Mouse (Mus musculus): Measurements from ENCODE around the gene Tmem125. TPM values are rescaled to one million over a fixed set of nuclear protein-coding genes. Genes with fewer than 3 reads are reported as not detected.
"Not testable (repeated sequence)": the region's sequence is repeated elsewhere in the genome, so short reads cannot be mapped to it uniquely, and the experiment has no call there.

Tmem125 gene
- not detected for polyA plus RNA-seq (2017; shearing (Covaris generic))

DNA sequence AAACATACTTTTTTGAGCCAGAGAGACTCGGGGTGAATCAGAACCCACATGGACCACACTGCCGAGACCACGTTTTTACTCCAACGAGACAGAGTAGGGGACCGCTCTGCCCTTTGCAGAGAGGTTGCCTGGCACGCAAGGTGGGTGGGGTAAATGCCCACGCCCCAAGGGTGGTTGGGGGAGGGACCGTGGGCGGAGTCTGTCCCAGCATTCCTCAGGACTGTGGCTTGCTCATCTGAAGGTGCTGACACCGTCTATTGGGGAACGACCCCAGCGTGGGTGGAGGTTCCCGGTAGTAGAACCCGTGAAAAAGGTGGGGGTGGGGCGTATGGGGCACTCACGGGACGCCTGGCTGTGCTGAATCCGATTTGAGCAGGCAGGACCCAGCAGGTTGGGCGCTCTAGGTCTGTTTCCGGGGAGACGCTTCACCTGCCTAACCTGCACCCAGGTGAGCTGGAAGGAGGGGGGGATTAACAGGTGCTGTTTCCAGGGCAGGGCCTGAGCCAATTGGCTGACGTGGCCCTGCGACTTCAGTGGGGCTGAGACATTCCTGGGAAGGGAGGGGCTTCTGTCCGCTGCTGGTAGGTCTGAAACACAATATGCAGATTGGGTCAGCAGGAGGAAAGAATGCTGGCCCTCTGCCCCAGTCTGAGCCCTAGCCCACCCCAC is at the start of gene Tmem125:
Gene Tmem125 (minus strand): TSS at position 453 of the 669 bp plus-strand sequence.
- peak; percentile 38 for ATAC-seq

DNA sequence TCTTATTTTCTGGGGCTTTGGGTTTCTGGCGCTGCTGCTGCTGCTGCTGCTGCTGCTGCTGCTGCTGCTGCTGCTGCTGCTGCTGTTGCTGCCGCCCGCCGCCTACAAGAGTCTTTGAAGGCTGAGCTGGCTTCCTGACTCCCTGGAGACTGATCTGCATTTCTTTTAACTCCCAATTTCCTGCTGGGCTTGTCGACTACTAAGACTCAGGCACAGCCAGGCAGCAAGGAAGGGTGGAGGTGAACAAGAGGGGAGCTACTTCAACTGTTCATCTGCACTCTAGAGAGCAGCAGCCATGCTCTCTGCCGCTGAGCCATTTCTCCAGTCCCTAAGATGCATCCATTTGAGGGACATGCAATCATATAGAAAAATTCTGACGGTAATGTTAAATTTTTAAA is 45.9 kb upstream of the Tmem125 start:
- no peak for ATAC-seq

DNA sequence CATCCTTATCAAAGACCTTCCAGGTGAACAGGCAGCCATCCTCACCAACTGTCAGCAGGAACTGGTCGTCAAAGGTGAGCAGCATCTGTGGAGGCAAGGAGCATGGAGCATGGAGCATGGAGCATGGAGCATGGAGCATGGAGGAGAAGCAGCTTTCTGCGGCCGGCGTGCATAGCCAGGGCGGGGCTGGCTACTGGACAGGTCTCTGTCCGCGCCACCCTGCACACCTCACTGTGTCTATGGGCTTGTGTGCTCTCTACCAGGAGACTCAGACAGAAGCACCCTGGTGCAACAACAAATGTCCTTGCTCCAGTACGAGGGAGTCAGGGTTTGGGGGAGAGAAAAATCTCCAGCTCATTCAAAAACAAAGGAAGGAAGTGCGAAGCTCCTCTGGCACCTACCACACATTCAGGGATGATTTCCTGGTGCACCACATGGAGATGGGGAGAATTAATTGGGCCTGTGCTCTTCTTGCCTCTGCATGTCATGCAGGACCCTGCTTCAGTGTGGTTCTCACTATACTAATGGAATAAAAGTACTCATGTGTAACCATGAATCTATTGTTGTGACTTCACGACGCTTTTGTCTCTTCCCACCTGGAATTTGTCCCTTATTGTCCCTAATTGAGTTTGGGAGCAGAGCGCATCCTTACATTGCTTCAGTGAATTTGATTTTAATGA is 45.3 kb upstream of the Tmem125 start:
- no peak for ATAC-seq

DNA sequence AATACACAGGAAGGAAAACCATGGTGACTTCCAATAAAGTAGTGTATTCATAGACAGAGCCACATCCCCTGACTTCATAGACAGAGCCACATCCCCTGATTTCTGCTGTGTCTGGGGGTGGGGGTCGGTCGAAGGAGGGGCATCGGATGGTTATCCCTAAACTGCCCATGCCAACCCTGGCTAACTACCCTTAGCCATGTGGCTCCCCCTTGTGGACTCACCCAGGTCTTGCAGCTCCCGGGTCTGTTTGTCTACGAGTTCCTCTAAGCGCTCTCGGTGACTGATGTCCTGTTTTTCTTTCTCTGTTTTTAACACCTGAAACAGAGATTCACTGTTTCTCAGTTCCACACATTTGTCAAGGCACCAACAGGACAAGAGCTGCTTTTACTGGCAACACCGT is 38.8 kb upstream of the Tmem125 start:
- ATAC-seq = no peak

DNA sequence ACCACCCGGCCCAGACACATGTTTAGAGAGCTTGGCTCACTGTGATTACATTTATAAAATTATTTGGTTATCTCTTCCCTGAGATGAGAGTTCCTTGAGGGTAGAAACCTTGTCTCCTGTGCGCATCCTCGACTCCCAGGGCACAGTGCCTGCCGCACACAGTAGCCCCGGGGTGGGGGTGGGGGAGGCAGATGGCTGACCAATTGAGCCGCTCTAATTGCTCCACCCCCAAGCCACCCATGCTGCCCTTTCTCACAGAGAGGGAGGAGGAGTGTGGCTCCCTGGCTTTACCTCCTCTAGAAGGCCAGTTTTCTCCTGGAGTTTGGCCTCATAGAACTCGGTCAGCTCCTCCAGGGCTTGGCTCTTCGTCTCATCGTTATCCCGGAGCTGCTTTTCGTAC is 37.7 kb upstream of the Tmem125 start:
- ATAC-seq = no peak

DNA sequence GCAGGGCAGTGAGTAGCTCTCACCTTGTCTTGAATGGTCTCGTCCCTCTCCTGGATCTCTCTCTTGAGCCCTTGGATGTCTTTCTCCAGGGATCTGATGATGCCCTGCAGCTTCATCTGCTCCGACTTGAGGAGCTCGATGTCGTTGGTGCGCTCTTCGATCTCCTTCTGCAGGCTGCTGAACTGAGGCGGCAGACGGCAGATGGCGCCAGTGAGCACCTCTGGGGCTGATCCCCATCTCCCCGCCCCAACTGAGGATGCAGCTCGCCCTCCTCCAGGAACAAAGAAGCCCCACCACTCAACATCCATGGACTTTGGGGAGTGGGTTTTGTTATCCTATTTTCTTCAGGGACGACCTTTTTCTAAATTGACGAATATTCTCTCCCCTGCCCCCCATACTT is 35.5 kb upstream of the Tmem125 start:
- no peak for ATAC-seq

DNA sequence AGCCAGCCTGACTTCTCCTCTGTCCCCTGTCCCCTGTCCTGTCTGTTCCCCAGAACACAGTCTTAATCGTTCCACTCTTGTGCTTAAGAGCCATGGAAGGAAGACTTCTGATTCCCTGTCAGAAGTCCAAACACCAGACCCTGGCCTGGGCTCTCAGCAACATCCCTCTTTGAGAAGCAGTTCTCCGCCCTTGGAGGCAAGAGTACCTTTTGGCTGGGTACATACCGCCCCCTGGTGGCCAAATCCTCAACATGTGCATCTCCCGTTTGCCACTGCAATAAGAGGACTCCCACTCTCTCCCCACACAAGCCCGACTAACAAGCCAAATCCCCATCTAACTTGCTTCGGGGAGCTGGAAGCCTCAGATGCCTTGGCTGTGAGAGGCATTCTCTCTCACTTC is 32.3 kb upstream of the Tmem125 start:
- ATAC-seq = no peak

DNA sequence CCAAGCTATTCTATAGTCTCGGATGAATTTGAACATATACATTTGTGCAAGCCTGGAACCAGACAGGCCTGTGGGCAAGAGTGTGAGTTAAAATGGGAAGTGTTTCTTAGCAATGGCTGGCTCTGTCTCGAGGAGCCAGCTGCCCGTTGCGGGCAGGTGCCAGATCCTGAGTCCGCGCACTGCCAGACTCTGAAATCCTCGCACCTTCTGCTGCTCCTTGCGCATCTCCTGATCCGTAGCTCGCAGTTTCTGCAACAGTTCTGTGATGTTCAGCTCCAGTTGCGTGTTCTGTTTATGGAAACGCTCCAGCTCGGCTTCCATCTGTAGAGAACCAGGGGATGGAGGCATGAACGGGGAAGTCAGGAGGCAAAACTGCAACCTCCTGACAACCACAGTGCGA is 27.6 kb upstream of the Tmem125 start:
- ATAC-seq = no peak

DNA sequence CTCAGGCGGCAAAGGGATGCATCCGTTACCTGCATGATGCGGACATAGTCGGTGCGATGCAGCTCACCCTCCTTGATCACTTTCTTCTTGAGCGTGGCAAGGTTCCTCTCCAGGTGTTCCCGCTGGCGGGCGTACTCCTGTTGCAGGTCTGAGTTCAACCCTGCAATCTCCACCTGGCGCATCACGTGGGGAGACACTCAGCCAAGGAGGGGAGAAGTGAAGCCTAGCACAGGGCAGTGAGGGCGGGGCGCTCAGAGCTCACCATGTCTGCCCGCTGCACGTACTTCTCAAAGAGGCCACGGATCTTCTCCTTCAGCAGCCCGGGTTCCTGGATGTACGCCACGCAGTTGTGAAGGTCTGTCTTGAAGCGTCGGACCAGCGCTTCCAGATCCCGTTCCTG is 25.5 kb upstream of the Tmem125 start:
- ATAC-seq = no peak

DNA sequence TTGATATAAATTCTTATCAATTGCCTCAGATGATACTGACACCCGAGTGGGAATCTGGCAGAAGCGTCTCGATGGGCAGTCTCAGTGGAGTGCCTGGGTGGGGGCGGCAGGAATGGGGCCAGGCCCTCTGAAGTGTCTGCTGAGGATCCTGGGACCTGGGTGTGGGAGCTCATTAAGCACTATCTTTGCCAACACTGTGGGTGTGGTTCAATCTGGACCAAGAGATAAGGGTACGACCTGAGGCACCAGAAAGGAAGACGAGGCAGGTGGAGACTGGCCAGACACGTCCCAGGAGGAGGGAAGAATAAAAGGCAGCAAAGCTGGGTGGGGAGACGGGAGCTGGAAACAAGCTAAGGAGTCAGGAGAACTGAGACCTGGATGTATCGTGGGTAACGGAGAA is 24.9 kb upstream of the Tmem125 start:
- ATAC-seq = no peak

DNA sequence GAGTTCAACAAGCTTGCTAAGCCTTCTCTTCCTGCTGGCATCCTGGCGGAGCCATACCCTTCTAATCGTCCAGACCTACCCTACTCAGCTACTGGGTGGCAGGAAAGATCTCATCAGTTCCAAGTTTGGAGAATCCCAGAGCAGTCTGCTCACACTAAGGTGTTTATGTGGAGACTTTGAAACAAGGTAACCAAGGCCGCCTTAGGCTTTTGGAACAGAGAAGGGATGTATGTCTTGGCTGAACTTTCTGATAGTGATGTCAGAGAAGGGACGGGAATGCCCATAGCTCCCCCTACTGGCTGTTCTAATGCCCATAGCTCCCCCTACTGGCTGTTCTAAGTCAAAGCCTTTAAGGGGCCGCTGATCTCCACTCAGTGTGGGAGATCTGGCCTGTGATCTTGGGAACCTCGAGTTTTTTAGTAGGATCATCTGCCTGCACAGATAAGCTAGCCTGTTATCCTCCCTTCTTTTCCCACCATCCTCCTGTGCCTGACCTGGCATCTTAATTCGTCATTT is 22.4 kb upstream of the Tmem125 start:
- no peak for ATAC-seq

DNA sequence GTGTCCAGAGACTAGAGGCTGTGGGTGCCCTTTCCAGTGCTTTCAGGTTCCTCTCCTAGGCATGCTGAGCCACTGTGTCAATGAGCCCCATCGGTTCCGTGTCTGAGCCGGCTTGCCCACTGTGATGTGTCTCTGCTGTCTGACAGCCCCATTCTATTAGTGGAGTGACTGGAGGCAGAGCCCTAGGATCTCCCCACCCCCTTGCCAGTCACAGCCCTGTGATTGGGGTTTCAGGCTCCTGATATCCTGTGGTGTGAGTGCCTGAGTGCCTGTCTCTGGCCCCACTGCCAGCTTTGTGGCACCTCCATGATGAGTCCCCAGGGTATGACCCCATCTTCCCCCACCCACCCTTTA is 21.1 kb upstream of the Tmem125 start:
- ATAC-seq = no peak

DNA sequence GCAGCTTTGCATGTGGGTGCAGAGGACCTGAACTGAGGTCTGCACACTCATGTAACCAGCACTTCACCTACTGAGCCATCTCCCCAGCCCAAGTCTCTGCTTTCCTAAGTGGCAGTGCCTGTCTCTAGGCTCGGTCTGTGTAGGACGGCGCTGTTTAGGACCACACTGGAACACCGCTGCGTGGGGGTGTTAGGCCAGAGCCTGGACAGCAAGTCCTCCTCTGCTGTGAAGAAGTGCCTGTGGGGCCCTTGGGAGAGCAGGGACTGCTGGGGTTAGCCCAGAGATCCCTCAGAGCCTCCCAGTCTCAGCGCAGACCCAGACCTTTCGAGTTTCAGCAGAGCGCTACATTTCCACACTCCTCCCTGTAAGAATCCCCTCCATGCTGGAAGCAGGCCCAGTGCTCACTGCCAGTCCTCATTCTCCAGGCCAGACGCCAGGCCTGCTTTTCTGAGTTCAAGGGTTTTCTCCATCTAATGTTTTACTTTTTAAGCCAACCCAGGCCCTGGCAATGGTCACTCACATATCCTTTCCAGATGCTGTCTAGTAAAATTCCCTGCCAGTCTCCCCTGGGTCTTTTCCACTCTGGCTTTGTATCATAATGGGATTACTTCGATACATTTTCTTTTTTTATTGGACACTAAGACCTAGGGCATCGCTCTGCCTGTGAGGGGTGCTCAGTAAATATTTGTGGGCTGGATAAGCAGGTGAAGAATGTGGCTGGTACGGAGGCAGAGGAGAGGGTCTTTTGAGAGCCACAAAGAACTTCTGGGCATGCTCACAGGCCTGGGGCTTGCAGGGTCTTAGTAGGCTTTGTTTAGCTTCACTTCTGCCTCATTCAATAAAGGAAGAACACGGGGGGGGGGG is 20.4 kb upstream of the Tmem125 start:
- ATAC-seq = no peak

DNA sequence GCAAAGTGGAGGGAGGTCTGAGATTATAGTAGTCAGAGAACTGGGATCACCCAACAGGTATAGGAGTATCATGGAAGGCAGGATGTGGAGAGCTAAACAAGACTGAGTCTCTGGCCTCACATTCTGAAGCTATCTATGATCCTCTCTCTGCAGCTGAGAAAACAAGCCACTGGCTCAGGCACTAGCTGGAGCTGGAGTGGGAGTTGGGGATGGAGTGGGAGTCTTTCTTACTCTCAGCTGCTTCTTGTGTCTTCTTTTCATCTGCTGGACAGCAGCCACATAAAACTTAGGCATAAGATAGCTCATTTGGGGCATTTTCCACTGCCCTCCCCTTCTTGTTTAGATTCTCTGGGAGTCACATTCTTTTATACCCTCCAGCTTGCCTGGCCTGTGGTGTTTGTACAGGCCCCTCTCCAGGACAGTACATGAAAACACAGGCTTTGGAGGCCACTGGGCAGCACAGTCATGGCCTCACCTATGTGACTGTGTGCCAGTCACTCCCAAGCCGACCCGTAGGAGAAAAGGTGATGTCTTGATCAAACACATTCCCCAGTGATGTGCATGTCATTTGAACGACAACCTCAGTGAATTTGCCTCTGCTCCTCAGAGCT is 9.3 kb upstream of the Tmem125 start:
- no peak for ATAC-seq

DNA sequence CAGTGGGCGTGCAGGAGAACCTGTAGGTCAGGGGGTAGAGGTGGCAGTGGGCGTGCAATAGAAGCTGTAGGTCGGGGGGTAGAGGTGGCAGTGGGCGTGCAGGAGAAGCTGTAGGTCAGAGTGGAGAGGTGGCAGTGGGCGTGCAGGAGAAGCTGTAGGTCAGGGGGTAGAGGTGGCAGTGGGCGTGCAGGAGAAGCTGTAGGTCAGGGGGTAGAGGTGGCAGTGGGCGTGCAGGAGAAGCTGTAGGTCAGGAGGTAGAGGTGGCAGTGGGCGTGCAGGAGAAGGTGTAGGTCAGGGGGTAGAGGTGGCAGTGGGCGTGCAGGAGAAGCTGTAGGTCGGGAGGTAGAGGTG is 4.3 kb upstream of the Tmem125 start:
- not testable (repeated sequence) for ATAC-seq

DNA sequence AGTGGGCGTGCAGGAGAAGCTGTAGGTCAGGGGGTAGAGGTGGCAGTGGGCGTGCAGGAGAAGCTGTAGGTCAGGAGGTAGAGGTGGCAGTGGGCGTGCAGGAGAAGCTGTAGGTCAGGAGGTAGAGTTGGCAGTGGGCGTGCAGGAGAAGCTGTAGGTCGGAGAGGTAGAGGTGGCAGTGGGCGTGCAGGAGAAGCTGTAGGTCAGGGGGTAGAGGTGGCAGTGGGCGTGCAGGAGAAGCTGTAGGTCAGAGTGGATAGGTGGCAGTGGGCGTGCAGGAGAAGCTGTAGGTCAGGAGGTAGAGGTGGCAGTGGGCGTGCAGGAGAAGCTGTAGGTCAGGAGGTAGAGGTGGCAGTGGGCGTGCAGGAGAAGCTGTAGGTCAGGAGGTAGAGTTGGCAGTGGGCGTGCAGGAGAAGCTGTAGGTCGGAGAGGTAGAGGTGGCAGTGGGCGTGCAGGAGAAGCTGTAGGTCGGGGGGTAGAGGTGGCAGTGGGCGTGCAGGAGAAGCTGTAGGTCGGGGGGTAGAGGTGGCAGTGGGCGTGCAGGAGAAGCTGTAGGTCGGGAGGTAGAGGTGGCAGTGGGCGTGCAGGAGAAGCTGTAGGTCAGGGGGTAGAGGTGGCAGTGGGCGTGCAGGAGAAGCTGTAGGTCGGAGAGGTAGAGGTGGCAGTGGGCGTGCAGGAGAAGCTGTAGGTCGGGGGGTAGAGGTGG is 3.7 kb upstream of the Tmem125 start:
- ATAC-seq = not testable (repeated sequence)

DNA sequence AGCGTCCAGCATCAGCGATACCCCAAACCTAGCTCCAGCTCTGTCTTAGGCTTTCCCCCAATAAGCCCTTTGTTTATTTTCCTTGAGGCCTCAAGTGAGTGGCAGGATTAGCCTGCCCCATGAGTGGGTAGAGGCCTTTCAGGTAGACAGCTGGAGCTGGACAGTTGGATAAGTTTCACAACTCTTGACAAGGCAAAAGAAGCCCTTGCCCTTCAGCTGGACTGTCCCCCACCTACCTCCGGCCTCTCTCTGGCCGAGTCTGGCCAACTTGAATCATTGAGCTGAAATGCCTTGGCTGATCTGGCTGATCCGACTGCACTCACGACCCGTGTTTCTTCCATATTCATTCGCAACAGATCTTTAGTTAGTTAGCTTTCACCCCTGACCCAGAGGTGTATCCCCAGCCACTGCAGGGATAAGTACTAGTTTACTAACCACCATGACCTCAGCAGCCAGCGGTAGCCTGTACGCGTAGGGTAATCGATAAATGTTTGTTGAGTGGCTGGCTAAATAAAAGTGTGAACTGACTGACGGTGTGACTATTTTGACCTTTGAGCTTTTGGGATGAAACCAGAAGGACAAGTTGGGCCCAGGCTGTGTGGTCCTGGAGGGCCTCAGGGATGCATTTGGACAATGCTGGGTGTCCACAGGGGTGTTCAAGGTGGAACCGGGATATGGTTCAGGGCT is 740 bp upstream of the Tmem125 start:
- ATAC-seq = no peak

DNA sequence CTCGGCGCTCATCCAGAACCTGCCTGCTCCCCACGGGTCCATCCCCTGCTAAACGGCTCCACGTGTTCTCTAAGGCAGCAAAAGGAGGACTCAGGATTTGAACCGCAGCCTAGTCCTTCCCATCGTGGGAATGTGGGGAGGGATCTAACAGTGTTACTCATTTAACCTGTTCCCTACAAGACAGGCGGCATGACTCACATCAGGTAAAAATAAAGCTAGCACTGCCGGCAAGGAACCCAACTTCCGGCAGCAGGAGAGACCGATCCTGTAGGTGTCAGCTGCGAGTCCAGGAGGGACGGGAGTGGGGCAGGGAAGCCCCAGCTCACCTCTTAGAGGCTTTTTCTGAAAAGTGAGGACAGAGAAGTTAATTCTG is 700 bp downstream of the Tmem125 start:
- no peak for ATAC-seq

DNA sequence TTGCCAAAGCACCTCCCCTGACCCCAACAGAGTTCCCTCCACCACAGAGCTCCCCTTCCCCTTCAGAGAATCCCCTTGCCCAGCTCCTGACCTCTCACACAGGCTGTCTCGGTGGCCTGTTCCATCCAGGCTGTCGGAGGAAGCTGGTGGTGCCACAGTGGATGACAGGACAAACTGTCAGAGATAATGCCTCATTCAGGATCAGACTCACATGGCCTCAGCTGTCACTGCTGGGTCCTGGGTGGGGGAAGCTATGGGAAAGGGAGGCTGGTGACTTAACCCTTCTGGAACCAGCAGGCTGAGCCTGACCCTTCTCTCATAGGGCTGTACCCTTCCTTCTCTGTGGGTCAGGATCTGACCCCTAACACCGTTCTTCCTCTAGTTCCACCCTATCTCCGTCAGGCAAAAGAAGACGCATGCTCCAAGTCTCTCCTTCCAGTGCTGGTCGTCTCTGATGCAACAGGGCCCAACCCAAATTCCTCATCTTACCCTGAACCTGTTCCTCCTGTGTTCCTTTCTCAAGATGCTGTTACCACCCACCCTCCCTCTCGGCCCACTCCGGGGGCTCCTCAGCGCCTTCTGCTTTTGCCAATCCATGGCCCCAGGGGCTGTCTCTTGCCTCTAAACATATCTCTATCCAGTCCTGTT is 1.2 kb downstream of the Tmem125 start:
- ATAC-seq = no peak

DNA sequence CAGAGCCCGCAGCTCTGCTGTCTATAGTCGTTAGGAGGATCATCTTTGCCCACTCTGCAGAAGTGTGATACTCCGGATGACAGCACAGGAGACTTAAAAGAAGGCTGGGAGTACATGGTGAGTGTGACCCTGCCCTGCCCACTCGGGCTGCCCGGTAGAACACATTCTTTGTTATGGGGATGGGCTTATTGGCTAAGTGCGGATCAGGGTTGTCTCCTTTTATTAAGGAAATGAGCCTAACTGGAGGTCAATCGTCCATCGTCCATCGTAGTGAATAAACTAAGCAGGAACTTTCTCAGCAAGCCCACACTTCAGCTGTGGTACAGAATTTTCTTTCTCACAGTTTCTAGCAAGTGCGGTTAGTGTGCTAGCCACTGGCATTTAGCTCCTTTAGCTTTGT is 3.9 kb downstream of the Tmem125 start:
- no peak for ATAC-seq

DNA sequence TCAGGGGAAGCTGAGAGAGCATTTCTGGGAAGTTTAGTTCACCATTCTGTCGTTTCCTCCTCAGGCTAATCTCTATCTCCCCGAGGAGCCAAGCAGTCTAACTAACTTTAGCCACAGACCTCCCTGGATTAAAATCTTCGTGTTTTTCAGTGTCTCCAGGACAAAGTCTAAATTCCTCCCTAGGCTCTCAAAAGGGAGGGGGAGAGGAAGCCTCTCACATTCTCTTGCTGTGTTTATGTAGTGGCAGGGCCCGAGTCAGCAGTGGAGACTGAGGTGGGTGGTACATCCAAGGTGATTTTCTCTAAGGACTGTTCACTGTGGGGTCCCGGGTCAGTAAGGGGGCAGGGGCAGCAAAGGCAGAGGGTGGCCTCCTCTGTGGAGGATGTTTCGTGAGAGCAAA is 6.0 kb downstream of the Tmem125 start:
- ATAC-seq = no peak
